Mouse (Mus musculus) midbrain, postnatal 0 days (tissue): ENCODE measurements around the gene Tbc1d10b. TPM values are rescaled to one million over a fixed set of nuclear protein-coding genes. Genes with fewer than 3 reads are reported as not detected.

ENCODE experiments used
- ATAC-seq: fragments of 200-750 bp; cut with Nextera tagmentation; 2 replicates; pipeline ENCODE4 v1.8.0; 2017; ENCODE audit warnings: moderate number of reproducible peaks, mild to moderate bottlenecking, moderate TSS enrichment, moderate library complexity; ENCODE audit not compliant: low FRiP score
- DNase-seq: peaks from one replicate; pipeline ENCODE4 v3.0.0-alpha.2; 2015; ENCODE audit warnings: low spot score
- H3K27ac ChIP-seq: fragments of 300-500 bp; sonication (generic); 2 replicates; pipeline ENCODE4 v1.5.1; 2014; ENCODE audit warnings: low read depth, mild to moderate bottlenecking, low read length, mixed read lengths
- H3K27me3 ChIP-seq: fragments of 300-500 bp; sonication (generic); 2 replicates; pipeline ENCODE4 v1.6.1; 2014; ENCODE audit warnings: low read length, control low read depth, mixed read lengths; ENCODE audit not compliant: insufficient read depth
- H3K36me3 ChIP-seq: fragments of 300-500 bp; sonication (generic); 2 replicates; pipeline ENCODE4 v1.6.1; 2014; ENCODE audit warnings: low read length, control low read depth, mixed read lengths; ENCODE audit not compliant: insufficient read depth
- H3K4me1 ChIP-seq: fragments of 300-500 bp; sonication (generic); 2 replicates; pipeline ENCODE4 v1.6.1; 2014; ENCODE audit warnings: mild to moderate bottlenecking, control low read depth, antibody characterized with exemption, low read length, mixed read lengths; ENCODE audit not compliant: insufficient read depth
- H3K4me2 ChIP-seq: fragments of 300-500 bp; sonication (generic); 2 replicates; pipeline ENCODE4 v1.6.1; 2014; ENCODE audit warnings: low read depth, mild to moderate bottlenecking, low read length, mixed read lengths; ENCODE audit not compliant: poor library complexity, severe bottlenecking
- H3K4me3 ChIP-seq: fragments of 300-500 bp; sonication (generic); 2 replicates; pipeline ENCODE4 v1.5.1; 2014; ENCODE audit warnings: low read depth, mild to moderate bottlenecking, low read length, moderate library complexity
- H3K9ac ChIP-seq: fragments of 300-500 bp; sonication (generic); replicated peaks from 2 replicates; pipeline ENCODE4 v1.6.1; 2014; ENCODE audit warnings: mild to moderate bottlenecking, low read length, moderate library complexity, mixed read lengths; ENCODE audit not compliant: poor library complexity, severe bottlenecking
- H3K9me3 ChIP-seq: fragments of 300-500 bp; sonication (generic); 2 replicates; pipeline ENCODE4 v1.6.1; 2016; ENCODE audit warnings: low read length, control low read depth
- CTCF ChIP-seq: IDR thresholded peaks from 2 replicates; pipeline ENCODE4 v1.5.1; 2016; ENCODE audit warnings: antibody characterized with exemption, mild to moderate bottlenecking
- WGBS: fragments of 180-500 bp; shearing (Covaris S2); extraction: QIAGEN DNeasy Blood & Tissue Kit; methylation state at CpG from one replicate; pipeline ENCODE4 v1.1.7; 2014; 5-methylcytosine and 5-hydroxymethylcytosine counted together
- polyA plus RNA-seq: library from polyadenylated mRNA; unstranded; fragments of >200 nt; fragmentation: Nextera tagmentation; extraction: Ambion mirVana; gene quantifications from 2 replicates; pipeline ENCODE4 v1.2.1, GENCODE M21; 2015
- total RNA-seq: library from RNA; depleted of rRNA; stranded (reverse); fragments of >200 nt; gene quantifications from 2 replicates; pipeline ENCODE4 v1.2.3, GENCODE M21; 2014

Tbc1d10b gene
- total and polyA plus RNA-seq, 2 experiments from 2014 or later: 28.7 to 72.3 TPM

DNA sequence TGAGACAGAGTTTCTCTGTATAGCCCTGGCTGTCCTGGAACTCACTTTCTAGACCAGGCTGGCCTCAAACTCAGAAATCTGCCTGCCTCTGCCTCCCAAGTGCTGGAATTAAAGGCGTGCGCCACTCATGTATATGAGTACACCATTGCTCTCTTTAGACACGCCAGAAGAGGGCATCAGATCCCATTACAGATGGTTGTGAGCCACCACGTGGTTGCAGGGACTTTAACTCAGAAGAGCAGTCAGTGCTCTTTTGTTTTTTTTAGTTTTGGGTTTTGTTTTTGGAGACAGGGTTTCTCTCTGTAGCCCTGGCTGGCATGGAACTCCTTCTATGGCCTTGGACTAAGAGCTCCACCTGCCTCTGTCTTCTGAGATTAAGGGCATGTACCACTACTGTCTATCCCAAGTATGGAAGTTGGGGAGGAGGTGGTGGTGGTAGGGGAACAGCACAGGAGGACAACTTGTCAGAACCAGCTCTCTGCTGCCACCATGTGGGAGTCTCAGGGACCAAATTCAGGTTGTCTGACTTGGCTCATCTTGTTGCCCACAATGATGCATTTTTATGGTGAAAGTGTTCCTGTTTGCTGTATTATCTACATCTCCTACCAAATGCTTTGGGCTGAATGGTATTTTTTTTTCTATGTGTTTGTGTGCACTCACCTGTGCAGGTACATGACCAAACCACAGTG lies 20.5 kb upstream of the Tbc1d10b start:
- Histone ChIP-seq H3K4me2 (no peak overlapping the region), H3K27ac (no peak overlapping the region), H3K4me3 (no peak overlapping the region), H3K4me1 (peaks cover 10% of the 10 kb centered on the region), H3K27me3 (no peaks in the 10 kb centered on the region), H3K9ac (no peak overlapping the region), H3K9me3 (no peaks in the 10 kb centered on the region), H3K36me3 (no peaks in the 10 kb centered on the region; the same call in 1 of the 2 replicates)
- 60% methylated on average over 4 of the region's 4 CpGs for WGBS
- peak; percentile 82 for TF ChIP-seq CTCF
- DNase-seq: peak; percentile 83
- ATAC-seq: no peak

DNA sequence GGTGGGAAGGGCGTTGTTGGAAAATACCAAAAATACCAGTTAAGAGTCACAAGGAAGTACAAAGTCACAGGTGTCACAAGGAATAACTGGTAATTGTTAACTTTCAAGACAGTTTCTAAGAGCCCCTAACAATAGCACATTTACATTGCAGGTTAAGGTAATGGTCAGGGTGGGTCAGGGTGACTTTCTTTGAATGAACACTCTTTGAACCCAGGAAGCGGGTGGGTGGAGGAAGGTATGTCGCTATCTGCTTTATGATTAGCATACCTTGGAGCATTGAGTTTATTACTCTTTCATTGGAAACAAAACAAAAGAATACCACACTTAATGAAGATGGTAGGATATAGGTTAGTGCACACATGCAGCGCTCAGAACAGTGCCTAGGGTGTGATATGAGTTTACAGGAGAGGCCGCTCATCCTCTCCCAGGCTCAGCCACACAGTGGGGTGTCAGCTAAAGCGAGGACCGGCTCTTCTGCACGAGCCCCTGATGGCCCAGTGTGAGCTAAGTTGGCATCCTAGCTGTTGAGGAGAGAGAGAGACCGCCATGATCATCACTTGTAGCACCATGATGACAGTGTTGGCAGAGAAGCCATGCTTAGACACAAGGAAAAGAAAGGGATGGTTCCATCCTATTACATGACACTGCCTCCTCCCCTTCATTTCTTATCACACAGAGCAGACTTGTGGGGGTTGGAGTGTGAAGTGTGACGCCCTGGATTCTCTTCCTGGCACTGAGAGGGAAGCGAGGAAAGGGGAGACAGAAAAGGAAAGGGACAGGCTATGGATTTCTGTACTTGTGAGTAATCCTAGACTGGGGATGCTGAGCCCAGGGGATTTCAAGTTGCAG lies 17.1 kb upstream of the Tbc1d10b start:
- 89% methylated on average over 11 of the region's 11 CpGs for WGBS
- Histone ChIP-seq H3K4me3 (no peak overlapping the region), H3K9ac (no peak overlapping the region), H3K4me1 (no peaks in the 10 kb centered on the region; the same call in 1 of the 2 replicates), H3K9me3 (no peaks in the 10 kb centered on the region), H3K36me3 (no peaks in the 10 kb centered on the region), H3K27me3 (no peaks in the 10 kb centered on the region), H3K4me2 (no peak overlapping the region), H3K27ac (no peak overlapping the region)
- no peak for ATAC-seq
- no peak for DNase-seq
- TF ChIP-seq CTCF: no peak

GRCm38 (mm10) chr7:127224616-127225015 lies 16.3 kb upstream of the Tbc1d10b start:
- DNase-seq: no peak
- Histone ChIP-seq H3K4me3 (no peak overlapping the region), H3K27me3 (no peaks in the 10 kb centered on the region), H3K4me2 (no peak overlapping the region), H3K9me3 (no peaks in the 10 kb centered on the region), H3K4me1 (no peaks in the 10 kb centered on the region), H3K36me3 (no peaks in the 10 kb centered on the region), H3K9ac (no peak overlapping the region), H3K27ac (no peak overlapping the region)
- 96% methylated on average over 6 of the region's 6 CpGs for WGBS
- TF ChIP-seq CTCF: no peak
- no peak for ATAC-seq

DNA sequence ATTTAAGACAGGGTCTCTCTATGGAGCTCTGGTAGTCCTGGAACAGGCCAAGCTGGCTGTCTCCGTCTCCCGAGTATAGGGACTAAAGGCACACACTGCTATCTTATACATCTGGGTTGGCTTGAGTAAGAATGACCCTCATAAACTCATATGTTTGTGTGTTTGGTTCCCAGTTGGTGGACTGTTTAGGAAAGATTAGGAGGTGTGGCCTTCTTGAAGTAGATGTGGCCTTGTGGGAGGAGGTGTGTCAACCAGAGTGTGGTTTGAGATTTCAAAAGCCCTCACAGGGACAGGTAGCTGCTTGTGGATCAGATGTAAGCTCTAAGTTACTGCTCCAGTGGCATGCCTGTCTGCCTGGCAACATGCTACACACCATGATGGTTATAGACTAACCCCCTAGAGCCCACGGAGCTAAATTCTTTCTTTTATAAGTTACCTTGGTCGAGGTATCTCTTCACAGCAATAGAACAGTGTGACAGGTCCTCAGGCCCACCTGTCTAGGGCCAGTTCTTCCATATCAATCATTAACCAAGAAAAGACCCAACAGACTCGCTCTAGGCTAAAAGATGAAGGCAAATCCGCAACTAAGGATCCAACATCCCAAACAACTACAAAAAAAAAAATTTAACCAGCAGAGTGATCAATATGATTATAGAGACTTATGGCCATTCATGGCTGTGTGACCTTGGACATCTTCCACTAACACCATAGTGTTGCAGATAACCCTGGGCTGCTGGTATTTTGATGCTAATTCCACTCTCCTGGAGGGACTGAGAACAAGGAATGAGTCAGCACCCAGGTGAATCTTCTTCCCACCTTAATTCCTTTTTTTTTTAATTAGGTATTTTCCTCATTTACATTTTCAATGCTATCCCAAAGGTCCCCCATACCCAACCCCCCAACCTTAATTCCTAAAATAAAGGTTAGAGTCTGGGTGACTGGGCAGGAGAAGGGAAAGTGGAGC lies 15.5 kb upstream of the Tbc1d10b start:
- Histone ChIP-seq H3K4me3 (no peak overlapping the region), H3K9me3 (no peaks in the 10 kb centered on the region), H3K4me1 (no peaks in the 10 kb centered on the region), H3K27me3 (no peaks in the 10 kb centered on the region), H3K36me3 (no peaks in the 10 kb centered on the region), H3K9ac (no peak overlapping the region), H3K27ac (no peak overlapping the region), H3K4me2 (no peak overlapping the region)
- ATAC-seq (no peak), DNase-seq (no peak)
- 91% methylated on average over 6 of the region's 6 CpGs for WGBS
- TF ChIP-seq CTCF: no peak

- no peak for ATAC-seq
- no peak overlapping the region for H3K9ac ChIP-seq
- H3K27ac ChIP-seq: no peak overlapping the region
- no peaks in the 10 kb centered on the region for H3K27me3 ChIP-seq
- WGBS: over 99% methylated on average over 3 of the region's 3 CpGs
- no peaks in the 10 kb centered on the region for H3K4me1 ChIP-seq
- H3K4me3 ChIP-seq: no peak overlapping the region
- H3K9me3 ChIP-seq: no peaks in the 10 kb centered on the region
- no peaks in the 10 kb centered on the region for H3K36me3 ChIP-seq
- no peak for DNase-seq
- TF ChIP-seq CTCF: no peak
- H3K4me2 ChIP-seq: no peak overlapping the region
Measured at GRCm38 (mm10) chr7:127223106-127223505, 14.8 kb upstream of the Tbc1d10b start.
